Mouse (Mus musculus) limb, embryonic 14.5 days (tissue): ENCODE data around the gene Syngr4. TPM values are rescaled to one million over a fixed set of nuclear protein-coding genes. Genes with fewer than 3 reads are reported as not detected.
A peak's percentile ranks its signal among the peaks of the same experiment; 100 is the strongest.

Experiments
- ATAC-seq: fragments of 200-750 bp; cut with Nextera tagmentation; 2 replicates; pipeline ENCODE4 v1.8.0; 2017; ENCODE audit warnings: low read depth, moderate number of reproducible peaks, moderate TSS enrichment; ENCODE audit not compliant: low FRiP score
- DNase-seq: peaks from one replicate; pipeline ENCODE4 v3.0.0-alpha.2; 2015; ENCODE audit warnings: low spot score
- H3K27ac ChIP-seq: fragments of 300-500 bp; sonication (generic); replicated peaks from 2 replicates; pipeline ENCODE4 v1.5.1; 2014; ENCODE audit warnings: low read depth, mild to moderate bottlenecking, low read length, moderate library complexity, mixed read lengths
- H3K27me3 ChIP-seq: fragments of 300-500 bp; sonication (generic); 2 replicates; pipeline ENCODE4 v1.6.1; 2014; ENCODE audit warnings: low read length, mixed read lengths; ENCODE audit not compliant: control insufficient read depth, insufficient read depth
- H3K36me3 ChIP-seq: fragments of 300-500 bp; sonication (generic); 2 replicates; pipeline ENCODE4 v1.6.1; 2014; ENCODE audit warnings: mild to moderate bottlenecking, low read length, moderate library complexity, mixed read lengths; ENCODE audit not compliant: control insufficient read depth, insufficient read depth
- H3K4me1 ChIP-seq: fragments of 300-500 bp; sonication (generic); 2 replicates; pipeline ENCODE4 v1.6.1; 2014; ENCODE audit warnings: antibody characterized with exemption, low read length, mixed read lengths; ENCODE audit not compliant: control insufficient read depth, insufficient read depth
- H3K4me2 ChIP-seq: fragments of 300-500 bp; sonication (generic); replicated peaks from 2 replicates; pipeline ENCODE4 v1.6.1; 2014; ENCODE audit warnings: low read depth, mild to moderate bottlenecking, low read length, moderate library complexity; ENCODE audit not compliant: severe bottlenecking
- H3K4me3 ChIP-seq: fragments of 300-500 bp; sonication (generic); replicated peaks from 2 replicates; pipeline ENCODE4 v1.5.1; 2014; ENCODE audit warnings: low read length
- H3K9ac ChIP-seq: fragments of 300-500 bp; sonication (generic); 2 replicates; pipeline ENCODE4 v1.6.1; 2014; ENCODE audit warnings: mild to moderate bottlenecking, low read depth, low read length, moderate library complexity; ENCODE audit not compliant: severe bottlenecking
- H3K9me3 ChIP-seq: fragments of 300-500 bp; sonication (generic); 2 replicates; pipeline ENCODE4 v1.6.1; 2016; ENCODE audit warnings: low read length; ENCODE audit not compliant: control insufficient read depth
- POLR2A ChIP-seq: fragments of 200-500 bp; IDR thresholded peaks from 2 replicates; pipeline ENCODE4 v1.8.0; 2012; ENCODE audit warnings: inconsistent platforms, mild to moderate bottlenecking, moderate library complexity, borderline replicate concordance; ENCODE audit not compliant: insufficient read depth, insufficient read length; ENCODE audit errors: extremely low read depth
- WGBS: fragments of 180-500 bp; shearing (Covaris S2); extraction: QIAGEN DNeasy Blood & Tissue Kit; methylation state at CpG from one replicate; pipeline ENCODE4 v1.1.7; 2014; 5-methylcytosine and 5-hydroxymethylcytosine counted together
- polyA plus RNA-seq, 2 experiments: library from polyadenylated mRNA; depleted of rRNA in 1 of 2; stranded (reverse) in 1 of 2; unstranded in 1 of 2; fragments of >200 nt; fragmentation: Nextera tagmentation in 1 of 2; extraction: Ambion mirVana in 1 of 2; gene quantifications; 2 replicates each; pipeline versions ENCODE4 v1.2.1 to v1.2.3; 2012 to 2014

Syngr4 gene
- polyA plus RNA-seq, 2 experiments: 0.49 to 0.99 TPM

DNA sequence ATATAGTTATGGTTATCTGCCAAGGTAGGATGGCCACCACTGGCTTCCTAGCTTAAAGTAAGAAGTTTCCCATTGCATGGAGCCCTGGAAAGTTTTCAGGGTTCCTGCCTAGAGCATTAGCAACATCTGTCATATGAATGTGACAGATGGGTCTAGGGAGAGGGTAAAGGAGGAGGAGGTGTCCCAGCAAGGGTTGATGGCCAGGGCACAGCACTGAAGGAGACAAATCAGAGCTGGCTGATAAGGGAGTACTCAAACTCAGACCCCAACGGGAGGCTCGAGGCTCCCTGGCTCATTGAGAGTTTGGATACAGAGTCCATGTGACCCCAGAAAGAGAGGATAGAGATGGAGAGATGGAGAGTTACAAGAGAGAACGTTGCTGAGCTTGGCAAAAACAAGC, 45.9 kb downstream of the Syngr4 start:
- TF ChIP-seq POLR2A: no peak
- 64% methylated on average over 3 of the region's 3 CpGs for WGBS

DNA sequence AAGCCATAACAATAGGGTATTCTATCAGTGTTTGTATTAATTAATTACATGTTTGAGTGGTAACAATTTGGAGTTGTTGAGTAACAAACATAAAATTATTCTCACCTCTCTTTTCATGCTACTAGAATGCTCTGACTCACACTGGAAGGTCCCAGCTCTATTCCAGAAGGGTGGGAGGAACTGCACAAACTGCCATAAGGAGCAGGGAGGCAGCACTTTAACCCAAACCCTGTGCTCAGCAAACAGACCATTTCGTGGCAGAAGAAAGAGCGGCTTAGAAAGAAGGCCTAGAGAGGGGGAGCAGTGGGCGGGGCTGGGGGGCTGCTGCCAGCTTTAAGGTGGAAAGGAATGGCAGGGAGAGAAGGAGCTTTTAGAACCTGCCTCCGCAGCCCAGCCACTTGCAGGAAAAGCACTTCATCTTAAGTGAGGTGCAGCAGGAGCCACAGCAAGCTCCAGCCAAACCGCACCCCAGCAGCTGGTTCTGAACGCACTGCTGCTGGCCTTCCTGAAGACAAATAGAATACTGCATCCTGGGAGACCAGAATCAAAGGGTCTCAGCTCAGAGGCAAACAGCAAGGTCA, 48.0 kb downstream of the Syngr4 start:
- Histone ChIP-seq H3K4me1 (no peaks in the 10 kb centered on the region; the same call in 1 of the 2 replicates), H3K27me3 (no peaks in the 10 kb centered on the region), H3K9ac (peak overlapping the region; percentile 41; the same call in 1 of the 2 replicates), H3K36me3 (no peaks in the 10 kb centered on the region), H3K4me3 (no peak overlapping the region), H3K4me2 (0 out of 2 replicates have a peak overlapping the region, but pooled peaks have one; percentile 3), H3K27ac (no peak overlapping the region), H3K9me3 (no peaks in the 10 kb centered on the region)
- ATAC-seq (no peak), DNase-seq (no peak)
- 11% methylated on average over 6 of the region's 6 CpGs for WGBS
- no peak for TF ChIP-seq POLR2A

More for the DNA sequence above, 45.9 kb downstream of the Syngr4 start:
- H3K4me3 ChIP-seq: no peak overlapping the region
- H3K9ac ChIP-seq: no peak overlapping the region
- no peaks in the 10 kb centered on the region for H3K27me3 ChIP-seq
- H3K9me3 ChIP-seq: no peaks in the 10 kb centered on the region
- H3K36me3 ChIP-seq: no peaks in the 10 kb centered on the region
- H3K4me2 ChIP-seq: no peak overlapping the region
- ATAC-seq (no peak), DNase-seq (no peak)
- H3K4me1 ChIP-seq: no peaks in the 10 kb centered on the region; the same call in 1 of the 2 replicates
- H3K27ac ChIP-seq: no peak overlapping the region

DNA sequence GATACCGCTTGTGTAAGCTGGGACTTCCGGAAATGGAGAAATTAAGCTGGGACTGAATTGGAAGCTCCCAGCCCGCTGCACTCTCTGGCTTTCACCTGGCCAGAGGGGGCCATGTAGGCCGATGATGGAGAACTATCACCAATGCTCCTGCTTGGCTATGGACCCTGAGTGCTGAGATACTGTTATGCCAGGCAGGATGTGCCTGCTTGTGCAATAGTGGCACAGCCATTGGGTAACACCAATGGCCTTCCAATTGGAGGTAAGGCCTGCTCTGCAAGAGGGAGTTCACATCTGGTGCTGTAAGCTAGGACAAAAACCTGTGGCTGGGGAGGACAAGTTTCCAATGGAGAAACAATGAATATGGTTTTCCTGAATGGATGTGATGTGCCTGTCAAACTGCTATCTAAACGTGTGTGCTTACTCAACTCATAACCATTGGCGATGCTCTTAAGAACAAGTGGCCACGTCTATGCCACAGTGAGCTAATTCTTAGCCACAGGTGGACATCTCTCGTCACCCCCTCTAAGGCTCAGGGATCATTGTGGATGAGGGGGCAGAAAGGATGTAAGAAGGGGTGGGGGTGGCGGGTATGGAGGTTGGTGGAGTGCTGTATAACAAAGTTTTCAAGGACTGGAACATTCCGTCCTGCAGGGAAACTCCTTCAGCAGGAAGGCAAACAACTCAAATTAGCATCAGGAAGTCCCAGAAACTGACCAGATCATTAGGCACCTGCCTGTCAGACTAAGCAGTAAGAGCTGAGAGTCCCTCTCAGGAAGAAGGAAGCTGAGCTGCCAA, 53.4 kb downstream of the Syngr4 start:
- H3K27me3 ChIP-seq: no peaks in the 10 kb centered on the region
- no peak overlapping the region for H3K9ac ChIP-seq
- H3K4me1 ChIP-seq: no peaks in the 10 kb centered on the region
- no peak for TF ChIP-seq POLR2A
- no peaks in the 10 kb centered on the region for H3K9me3 ChIP-seq
- no peak for DNase-seq
- no peak overlapping the region for H3K27ac ChIP-seq
- 84% methylated on average over 10 of the region's 10 CpGs for WGBS
- no peak overlapping the region for H3K4me3 ChIP-seq
- no peak for ATAC-seq
- H3K4me2 ChIP-seq: no peak overlapping the region
- H3K36me3 ChIP-seq: no peaks in the 10 kb centered on the region

Other genes with a start within 250 kb of the Syngr4 start
- gene Fut2, start 230.3 kb downstream of the Syngr4 start, polyA plus RNA-seq (2012; rRNA removed): 1.1 and 1.4 TPM in 2 replicates
- gene Fut2, start 230.3 kb downstream of the Syngr4 start, polyA plus RNA-seq (2014; fragmentation: Nextera tagmentation; extraction: Ambion mirVana): 2.2 and 2.9 TPM in 2 replicates
- 1.3 and 2.1 TPM in 2 replicates for gene Ntn5, start 212.7 kb downstream of the Syngr4 start, polyA plus RNA-seq (2012; rRNA removed)
- 0.59 and 0.86 TPM in 2 replicates for gene Ntn5, start 212.7 kb downstream of the Syngr4 start, polyA plus RNA-seq (2014; fragmentation: Nextera tagmentation; extraction: Ambion mirVana)
- gene Sec1, start 202.3 kb downstream of the Syngr4 start, polyA plus RNA-seq (2012; rRNA removed): 1.7 and 2.8 TPM in 2 replicates
- 0.46 and 0.92 TPM in 2 replicates for gene Sec1, start 202.3 kb downstream of the Syngr4 start, polyA plus RNA-seq (2014; fragmentation: Nextera tagmentation; extraction: Ambion mirVana)
- 34.1 and 46.4 TPM in 2 replicates for gene Car11, start 196.9 kb downstream of the Syngr4 start, polyA plus RNA-seq (2012; rRNA removed)
- gene Car11, start 196.9 kb downstream of the Syngr4 start, polyA plus RNA-seq (2014; fragmentation: Nextera tagmentation; extraction: Ambion mirVana): 9.5 and 10.6 TPM in 2 replicates
- 15.1 and 16.8 TPM in 2 replicates for gene Dbp, start 191.6 kb downstream of the Syngr4 start, polyA plus RNA-seq (2012; rRNA removed)
- 7.0 and 8.9 TPM in 2 replicates for gene Dbp, start 191.6 kb downstream of the Syngr4 start, polyA plus RNA-seq (2014; fragmentation: Nextera tagmentation; extraction: Ambion mirVana)
- 1,056 and 1,196 TPM in 2 replicates for gene Rpl18, start 181.3 kb downstream of the Syngr4 start, polyA plus RNA-seq (2012; rRNA removed)
- 1,210 and 1,246 TPM in 2 replicates for gene Rpl18, start 181.3 kb downstream of the Syngr4 start, polyA plus RNA-seq (2014; fragmentation: Nextera tagmentation; extraction: Ambion mirVana)
- gene Sphk2, start 178.7 kb downstream of the Syngr4 start, polyA plus RNA-seq (2012; rRNA removed): 36.9 and 48.5 TPM in 2 replicates
- 27.5 and 29.2 TPM in 2 replicates for gene Sphk2, start 178.7 kb downstream of the Syngr4 start, polyA plus RNA-seq (2014; fragmentation: Nextera tagmentation; extraction: Ambion mirVana)
- gene Fam83e, start 175.5 kb downstream of the Syngr4 start, polyA plus RNA-seq (2012; rRNA removed): 0.92 and 0.95 TPM in 2 replicates
- 0.30 and 0.48 TPM in 2 replicates for gene Fam83e, start 175.5 kb downstream of the Syngr4 start, polyA plus RNA-seq (2014; fragmentation: Nextera tagmentation; extraction: Ambion mirVana)
- gene Spaca4, start 170.9 kb downstream of the Syngr4 start, polyA plus RNA-seq (2012; rRNA removed): not detected in 2 replicates
- not detected in 2 replicates for gene Spaca4, start 170.9 kb downstream of the Syngr4 start, polyA plus RNA-seq (2014; fragmentation: Nextera tagmentation; extraction: Ambion mirVana)
- 46.2 and 70.5 TPM in 2 replicates for gene Lmtk3, start 113.0 kb downstream of the Syngr4 start, polyA plus RNA-seq (2012; rRNA removed)
- 1.8 and 2.8 TPM in 2 replicates for gene Lmtk3, start 113.0 kb downstream of the Syngr4 start, polyA plus RNA-seq (2014; fragmentation: Nextera tagmentation; extraction: Ambion mirVana)
- gene Sult2b1, start 112.0 kb downstream of the Syngr4 start, polyA plus RNA-seq (2012; rRNA removed): 5.3 and 8.9 TPM in 2 replicates
- gene Sult2b1, start 112.0 kb downstream of the Syngr4 start, polyA plus RNA-seq (2014; fragmentation: Nextera tagmentation; extraction: Ambion mirVana): 19.0 and 31.7 TPM in 2 replicates
- gene Cyth2, start 82.1 kb downstream of the Syngr4 start, polyA plus RNA-seq (2012; rRNA removed): 100 and 105 TPM in 2 replicates
- 91.7 and 113 TPM in 2 replicates for gene Cyth2, start 82.1 kb downstream of the Syngr4 start, polyA plus RNA-seq (2014; fragmentation: Nextera tagmentation; extraction: Ambion mirVana)
- gene Kcnj14, start 71.9 kb downstream of the Syngr4 start, polyA plus RNA-seq (2012; rRNA removed): 1.7 and 3.5 TPM in 2 replicates
- 1.1 and 1.4 TPM in 2 replicates for gene Kcnj14, start 71.9 kb downstream of the Syngr4 start, polyA plus RNA-seq (2014; fragmentation: Nextera tagmentation; extraction: Ambion mirVana)
- 33.7 and 38.7 TPM in 2 replicates for gene Grwd1, start 65.8 kb downstream of the Syngr4 start, polyA plus RNA-seq (2012; rRNA removed)
- gene Grwd1, start 65.8 kb downstream of the Syngr4 start, polyA plus RNA-seq (2014; fragmentation: Nextera tagmentation; extraction: Ambion mirVana): 62.4 and 62.9 TPM in 2 replicates
- 374 and 521 TPM in 2 replicates for gene Kdelr1, start 23.9 kb downstream of the Syngr4 start, polyA plus RNA-seq (2012; rRNA removed)
- gene Kdelr1, start 23.9 kb downstream of the Syngr4 start, polyA plus RNA-seq (2014; fragmentation: Nextera tagmentation; extraction: Ambion mirVana): 140 and 163 TPM in 2 replicates
- 4.9 and 7.4 TPM in 2 replicates for gene Grin2d, start 18.3 kb downstream of the Syngr4 start, polyA plus RNA-seq (2012; rRNA removed)
- 0.59 and 0.61 TPM in 2 replicates for gene Grin2d, start 18.3 kb downstream of the Syngr4 start, polyA plus RNA-seq (2014; fragmentation: Nextera tagmentation; extraction: Ambion mirVana)
- gene Tmem143, start 227 bp upstream of the Syngr4 start, polyA plus RNA-seq (2012; rRNA removed): 17.1 and 22.7 TPM in 2 replicates
- gene Tmem143, start 227 bp upstream of the Syngr4 start, polyA plus RNA-seq (2014; fragmentation: Nextera tagmentation; extraction: Ambion mirVana): 3.5 and 4.7 TPM in 2 replicates
- gene Emp3, start 24.7 kb upstream of the Syngr4 start, polyA plus RNA-seq (2012; rRNA removed): 201 and 274 TPM in 2 replicates
- gene Emp3, start 24.7 kb upstream of the Syngr4 start, polyA plus RNA-seq (2014; fragmentation: Nextera tagmentation; extraction: Ambion mirVana): 318 and 324 TPM in 2 replicates
- gene Ccdc114, start 27.4 kb upstream of the Syngr4 start, polyA plus RNA-seq (2012; rRNA removed): 7.1 and 7.9 TPM in 2 replicates
- 2.5 and 3.1 TPM in 2 replicates for gene Ccdc114, start 27.4 kb upstream of the Syngr4 start, polyA plus RNA-seq (2014; fragmentation: Nextera tagmentation; extraction: Ambion mirVana)
- gene Abcc6, start 133.6 kb upstream of the Syngr4 start, polyA plus RNA-seq (2012; rRNA removed): 1.2 and 2.2 TPM in 2 replicates
- 0.18 and 0.30 TPM in 2 replicates for gene Abcc6, start 133.6 kb upstream of the Syngr4 start, polyA plus RNA-seq (2014; fragmentation: Nextera tagmentation; extraction: Ambion mirVana)
- gene Nomo1, start 137.0 kb upstream of the Syngr4 start, polyA plus RNA-seq (2012; rRNA removed): 38.8 and 39.5 TPM in 2 replicates
- 21.2 and 22.1 TPM in 2 replicates for gene Nomo1, start 137.0 kb upstream of the Syngr4 start, polyA plus RNA-seq (2014; fragmentation: Nextera tagmentation; extraction: Ambion mirVana)
- 2.6 and 4.7 TPM in 2 replicates for gene Kcnj11, start 204.1 kb upstream of the Syngr4 start, polyA plus RNA-seq (2012; rRNA removed)
- gene Kcnj11, start 204.1 kb upstream of the Syngr4 start, polyA plus RNA-seq (2014; fragmentation: Nextera tagmentation; extraction: Ambion mirVana): 0.28 and 0.41 TPM in 2 replicates